Mouse (Mus musculus) spleen, postnatal 14 days (tissue): ENCODE measurements at regions not wholly inside any gene's neighbourhood (a gene's known extent, or its start where the extent isn't known, plus 50 kb on each side); places are given as distances from the start of the nearest gene placed in this dataset.
A peak's percentile ranks its signal among the peaks of the same experiment; 100 is the strongest.

ENCODE experiments used
- DNase-seq, 2 experiments: peaks; one replicate each; pipeline ENCODE4 v3.0.0; 2021 to 2022; ENCODE audit warnings: low spot score in 2 of 2

DNA sequence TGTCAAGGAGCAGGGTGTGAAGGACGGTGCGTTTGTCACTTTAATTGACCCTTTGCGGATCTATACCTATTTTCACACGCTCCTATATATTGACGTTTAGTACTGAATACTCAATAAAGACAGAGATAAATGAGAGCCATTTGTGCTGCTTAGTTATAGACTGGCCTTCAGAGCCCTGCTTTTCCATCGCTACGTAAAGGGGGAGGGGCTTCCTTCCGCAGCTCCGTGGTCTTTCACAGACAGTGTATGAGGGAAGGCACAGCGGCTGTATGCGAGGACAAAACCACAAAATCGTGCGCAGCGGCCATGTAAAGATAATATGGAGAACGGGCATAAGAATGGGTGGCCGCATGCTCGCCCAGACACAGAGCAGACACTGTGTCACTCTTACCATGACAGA lies 58.4 kb upstream of the Pced1b start:
- no peak for DNase-seq

- DNase-seq: no peak
Observed at GRCm38 (mm10) chr15:97187831-97188230, 59.1 kb upstream of the Pced1b start.

- DNase-seq: no peak
Observed at GRCm38 (mm10) chr15:97186034-97186433, 60.9 kb upstream of the Pced1b start.

DNA sequence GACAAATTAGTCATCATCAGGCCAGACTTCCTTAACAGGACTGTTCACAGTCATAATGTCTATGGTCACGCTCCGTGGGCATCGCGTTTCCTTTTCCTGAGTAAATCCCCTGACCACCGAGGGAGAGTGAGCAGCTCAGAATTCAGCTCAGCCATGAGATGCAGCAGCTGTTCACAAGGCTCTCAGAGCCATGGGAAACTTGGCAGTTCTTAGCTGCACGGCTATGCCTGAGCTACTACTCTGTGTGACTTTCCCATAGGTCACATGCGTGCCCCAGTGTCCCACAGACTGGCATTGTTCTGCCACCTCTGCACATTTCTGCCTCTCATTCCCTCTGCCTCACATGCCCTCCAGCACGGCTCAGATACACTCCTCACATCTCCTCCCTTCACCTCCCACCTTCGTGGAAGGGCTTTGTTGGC lies 64.3 kb upstream of the Pced1b start:
- DNase-seq: no peak

DNA sequence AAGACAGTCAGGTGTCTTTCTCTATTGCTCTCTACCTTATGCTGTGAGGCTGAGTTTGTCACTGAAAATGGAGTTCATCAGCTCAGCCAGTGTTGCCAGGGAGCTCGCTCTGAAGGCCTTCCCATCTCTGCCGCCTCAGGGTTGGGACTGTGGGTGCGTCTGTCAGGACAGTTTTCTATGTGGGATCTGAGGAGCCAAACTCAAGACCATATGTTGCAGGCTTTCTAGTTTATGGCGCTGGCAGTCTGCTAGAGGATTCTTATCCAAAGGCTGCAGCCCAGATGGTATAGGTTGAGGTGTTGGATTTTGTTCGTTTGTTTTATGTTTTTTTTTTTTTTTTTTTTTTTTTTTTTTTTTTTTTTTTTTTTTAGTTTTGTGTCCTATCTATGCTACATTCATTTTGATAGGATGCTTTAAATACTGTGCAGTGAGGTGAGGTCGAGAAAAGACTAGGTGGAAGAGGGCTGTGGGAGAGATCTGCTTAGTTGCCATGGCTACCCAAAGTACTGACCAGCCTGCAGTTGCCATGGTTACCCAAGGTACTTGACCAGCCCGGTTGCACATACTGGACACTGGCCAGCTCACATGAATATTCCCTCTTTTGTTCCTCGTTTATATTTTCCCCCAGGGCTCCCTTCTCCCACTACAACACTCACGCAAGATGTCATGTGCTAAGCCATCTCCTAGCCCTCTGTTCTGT lies 65.8 kb upstream of the Pced1b start:
- DNase-seq: no peak

DNA sequence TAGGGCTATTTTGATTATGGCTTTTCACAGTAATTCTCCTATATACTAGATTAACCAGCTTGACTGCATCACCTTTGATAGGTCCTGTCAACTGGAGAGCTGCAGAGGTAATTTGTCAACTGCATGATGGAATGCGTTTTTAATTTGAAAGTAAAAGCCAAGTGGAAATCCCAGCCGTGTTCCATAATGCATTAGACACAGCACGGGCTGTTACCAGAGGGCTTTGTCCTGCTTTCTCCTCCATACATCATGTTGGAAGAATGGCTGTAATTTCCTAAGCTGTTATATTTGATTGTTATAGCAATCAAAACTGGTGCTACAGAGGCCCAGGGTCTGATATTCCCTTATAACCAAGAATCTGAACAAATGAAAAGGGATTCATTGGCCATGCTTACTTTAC lies 68.6 kb upstream of the Pced1b start:
- no peak for DNase-seq

DNA sequence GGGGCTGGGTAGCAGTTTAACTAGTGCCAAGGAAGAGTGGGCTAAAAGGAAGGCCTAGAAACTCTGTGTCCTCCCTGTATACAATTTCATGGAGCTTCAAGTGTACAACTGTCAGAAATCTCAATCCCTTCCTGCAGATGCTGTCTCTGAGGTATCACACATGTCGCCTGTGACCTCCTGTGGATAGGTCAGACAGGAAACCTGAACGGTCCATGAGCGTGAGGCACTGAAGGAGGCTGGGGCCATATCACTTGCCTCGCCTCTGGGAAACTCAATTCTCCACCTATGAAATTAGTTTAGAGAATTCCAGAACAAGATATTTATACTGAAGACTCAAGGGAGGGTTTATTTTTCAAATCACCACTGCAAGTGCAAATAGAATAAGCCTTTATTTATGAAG lies 69.1 kb upstream of the Pced1b start:
- DNase-seq: no peak

- no peak for DNase-seq
Observed at GRCm38 (mm10) chr15:97174989-97175388, 71.9 kb upstream of the Pced1b start.

- no peak for DNase-seq
Observed at GRCm38 (mm10) chr15:97173233-97173632, 73.7 kb upstream of the Pced1b start.

- DNase-seq: no peak
Observed at GRCm38 (mm10) chr15:97170074-97170473, 76.8 kb upstream of the Pced1b start.

DNA sequence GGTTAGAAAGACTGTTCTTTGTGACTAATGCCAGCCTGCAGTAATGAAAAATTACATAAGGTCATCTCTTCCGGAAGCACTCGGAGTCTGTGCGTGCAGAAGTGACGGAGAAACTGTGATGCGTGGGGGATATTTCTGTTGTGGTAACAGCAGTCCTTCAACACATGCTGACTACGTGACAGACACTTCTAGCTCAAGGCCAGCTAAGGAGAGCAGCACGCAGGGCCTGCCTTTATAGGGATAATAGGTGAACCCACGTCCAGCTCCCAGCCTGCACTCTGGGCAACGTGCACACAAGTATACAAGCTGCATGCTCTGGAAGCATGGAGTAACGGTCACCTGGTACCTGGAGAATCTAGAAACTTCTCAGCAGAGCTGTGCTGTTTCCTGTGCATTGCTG lies 77.5 kb upstream of the Pced1b start:
- no peak for DNase-seq

DNA sequence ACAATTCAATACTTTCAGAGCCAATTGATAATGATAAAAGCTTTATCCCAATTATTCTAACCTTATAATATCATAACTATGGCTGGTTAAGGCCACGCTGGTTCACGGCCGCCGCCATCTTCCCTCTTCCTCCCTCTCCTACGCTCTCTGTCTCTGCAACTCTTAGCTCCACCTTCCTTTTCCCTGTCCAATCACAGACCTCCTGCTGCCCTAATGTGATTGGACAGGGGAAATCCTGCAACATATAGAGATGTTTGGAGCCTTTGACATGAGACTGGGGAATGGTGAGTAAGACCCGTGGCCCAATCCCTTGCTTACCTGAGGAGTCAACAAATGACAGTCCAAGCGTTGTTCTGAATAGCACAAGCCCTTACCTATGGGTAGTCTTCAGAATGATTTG lies 79.8 kb upstream of the Pced1b start:
- DNase-seq: no peak

GRCm38 (mm10) chr15:97164616-97165015 lies 82.3 kb upstream of the Pced1b start:
- DNase-seq: no peak

- no peak for DNase-seq
Observed at GRCm38 (mm10) chr15:97163971-97164370, 82.9 kb upstream of the Pced1b start.

GRCm38 (mm10) chr15:97163090-97163489 lies 83.8 kb upstream of the Pced1b start:
- DNase-seq: no peak

DNA sequence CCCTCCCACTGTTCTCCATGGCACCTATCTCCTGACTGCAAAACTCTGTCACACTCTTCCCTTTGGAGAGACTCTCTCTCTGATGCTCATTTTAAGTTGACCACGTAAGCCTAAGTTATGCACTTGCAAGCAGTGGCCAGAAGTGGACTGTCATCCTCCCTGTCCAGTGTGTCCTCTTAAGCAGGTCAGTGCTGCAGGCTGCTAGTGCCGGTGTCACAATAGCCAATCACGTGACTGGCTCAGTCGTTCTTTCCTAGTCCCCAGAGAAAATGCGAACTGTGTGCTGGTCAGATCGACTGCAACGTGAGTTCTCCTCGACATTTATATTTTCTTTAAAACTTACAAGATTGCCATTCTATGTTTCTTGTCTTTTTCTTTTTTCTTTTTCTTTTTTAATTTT lies 84.6 kb upstream of the Pced1b start:
- no peak for DNase-seq

DNA sequence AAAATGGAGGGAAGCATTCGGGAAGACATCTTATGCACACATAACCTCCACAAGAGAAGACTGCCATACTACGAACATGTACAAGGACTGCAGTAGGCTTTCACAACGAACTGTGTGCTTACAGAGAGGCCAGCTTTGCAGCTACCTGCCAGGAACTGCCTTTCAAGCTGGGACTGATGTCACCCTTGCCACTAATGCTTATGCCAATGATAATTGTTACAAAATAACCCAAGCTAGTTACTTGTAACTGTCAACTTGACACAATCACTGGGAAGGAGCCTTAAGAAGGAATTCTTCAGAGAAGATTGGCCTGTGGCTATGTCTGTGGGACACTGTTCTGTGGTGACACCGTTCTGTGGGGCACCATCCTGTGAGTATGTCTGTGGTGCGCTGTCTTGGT lies 85.4 kb upstream of the Pced1b start:
- DNase-seq: no peak

- DNase-seq: no peak
Observed at GRCm38 (mm10) chr15:97152354-97152753, 94.6 kb upstream of the Pced1b start.

- DNase-seq: no peak
Observed at GRCm38 (mm10) chr15:97151793-97152192, 95.1 kb upstream of the Pced1b start.

DNA sequence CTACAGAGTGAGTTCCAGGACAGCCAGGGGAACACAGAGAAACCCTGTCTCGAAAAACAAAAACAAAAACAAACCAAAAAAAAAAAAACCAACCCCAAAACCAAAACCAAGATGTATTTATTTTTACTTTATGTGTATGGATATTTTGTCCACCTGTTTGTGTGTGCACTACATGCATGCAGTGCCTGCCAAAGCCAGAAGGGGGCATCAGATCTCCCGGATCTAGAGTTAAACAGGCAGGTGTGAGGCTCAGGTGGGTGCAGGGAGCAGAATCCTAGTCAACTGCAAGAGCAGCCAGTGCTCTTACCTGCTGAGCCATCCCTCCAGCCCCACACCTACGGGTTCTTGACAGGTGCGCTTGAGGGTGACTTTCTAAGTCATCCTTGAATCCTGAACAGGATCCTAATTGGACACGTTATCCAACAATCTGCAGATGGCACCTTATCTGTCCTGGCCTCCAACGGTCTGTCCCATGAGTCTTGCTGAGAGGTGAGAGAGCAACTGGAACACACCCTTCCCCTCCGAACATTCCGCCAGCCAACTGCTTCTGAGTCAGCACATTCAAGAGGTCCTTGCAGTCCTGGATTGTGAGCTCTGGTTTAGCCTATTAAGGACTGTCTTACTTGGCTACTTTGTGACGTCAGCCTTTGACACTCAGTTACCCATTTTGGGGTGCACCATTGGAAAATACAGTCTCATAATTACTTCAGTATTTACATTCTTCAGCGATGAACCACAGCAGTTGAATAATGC lies 95.4 kb upstream of the Slc38a4 start:
- no peak for DNase-seq

DNA sequence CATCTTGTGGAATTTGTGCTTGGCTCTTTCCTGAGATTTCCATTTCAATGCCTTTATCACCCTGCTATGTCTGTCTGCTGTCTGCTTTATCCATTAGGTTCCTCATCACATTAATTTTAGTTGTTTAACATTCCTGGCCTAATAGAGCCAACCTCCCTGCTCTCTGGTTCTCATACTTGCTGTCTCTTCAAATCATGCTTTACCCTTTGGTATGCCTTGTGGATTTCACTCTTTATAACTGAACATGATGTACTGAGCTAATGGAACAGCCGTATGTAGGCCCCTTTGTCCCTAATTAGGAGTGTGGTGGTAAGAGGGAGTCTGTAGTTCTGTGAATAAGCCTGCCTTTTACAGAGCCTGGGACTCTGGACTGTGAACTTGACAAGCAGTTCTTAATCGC lies 86.2 kb upstream of the Slc38a4 start:
- DNase-seq: no peak

- no peak for DNase-seq
Observed at GRCm38 (mm10) chr15:97138265-97138664, 82.5 kb upstream of the Slc38a4 start.

DNA sequence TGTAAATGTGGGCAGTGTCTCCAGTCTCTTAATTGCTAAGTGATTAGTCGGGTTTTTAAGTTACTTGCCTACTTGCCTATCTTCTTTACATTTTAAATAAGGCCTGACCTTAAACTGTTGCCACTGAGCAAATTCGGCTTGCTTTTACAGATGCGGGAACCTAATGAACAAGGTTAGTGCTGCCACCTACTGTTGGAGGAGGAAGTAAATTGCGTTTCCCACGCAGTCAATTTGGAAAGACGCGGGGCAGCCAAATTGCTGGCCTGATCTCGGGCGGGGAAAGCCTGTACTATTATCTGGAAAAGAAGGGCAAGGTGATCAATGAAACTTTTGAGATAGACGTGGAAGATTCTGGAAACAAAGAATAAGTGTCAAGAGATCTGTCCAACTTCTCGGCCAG lies 79.5 kb upstream of the Slc38a4 start:
- DNase-seq: peak in 1 of 2 experiments; percentile 3

GRCm38 (mm10) chr15:97127771-97128170 lies 72.0 kb upstream of the Slc38a4 start:
- no peak for DNase-seq
